In genomic region chr1:177984206-177984605, GRCm38 (mm10) we compare ENCODE assay signal across 8 mouse cellular contexts. TPM values are rescaled to one million over a fixed set of nuclear protein-coding genes. Genes with fewer than 3 reads are reported as not detected.
DNase-seq lines count a peak whose midpoint lies in the region; ATAC-seq and TF ChIP-seq lines count a peak whose summit lies in the region.

No protein-coding gene starts in this region.

- DNase-seq in heart, adult 2 months = no peak
- no peak for DNase-seq in embryonic facial prominence, embryonic 10.5 days (ENCODE audit: low spot score)
- peak; percentile 37 to 63 for DNase-seq in kidney, adult 8-10 months
- peak; percentile 32 for DNase-seq in lung, postnatal 14 days
- no peak for DNase-seq in spleen, postnatal 10 days (ENCODE audit: low spot score in 2 of 2)
- no peak for DNase-seq in adrenal gland, adult 2 months

- no peak for TF ChIP-seq POLR2A in heart, adult 2 months (IDR thresholded peaks at IDR 0.05; ENCODE audit: insufficient read depth, low read depth, low read length)

- no peak overlapping the region for H3K27ac ChIP-seq in heart, embryonic 16.5 days (ENCODE audit: low read length)
- H3K27ac ChIP-seq in heart, adult 2 months = no peak overlapping the region
- H3K27ac ChIP-seq in embryonic facial prominence, embryonic 10.5 days (replicated peaks) = no peak overlapping the region

- TF ChIP-seq EP300 in heart, adult 2 months (IDR thresholded peaks at IDR 0.05; ENCODE audit: insufficient read depth, low read depth, low read length) = no peak

- no peak for TF ChIP-seq CTCF in heart, adult 2 months (IDR thresholded peaks at IDR 0.05)

- no peaks in the 10 kb centered on the region for H3K27me3 ChIP-seq in heart, embryonic 16.5 days (ENCODE audit: control insufficient read depth, insufficient read depth, low read length)
- H3K27me3 ChIP-seq in heart, adult 2 months (ENCODE audit: control insufficient read depth, insufficient read depth, low read length) = no peaks in the 10 kb centered on the region
- no peaks in the 10 kb centered on the region for H3K27me3 ChIP-seq in embryonic facial prominence, embryonic 10.5 days (replicated peaks; ENCODE audit: low read depth, poor library complexity, severe bottlenecking)

- H3K4me3 ChIP-seq in heart, embryonic 16.5 days (ENCODE audit: low read length) = peak overlapping the region; percentile 34
- no peak overlapping the region for H3K4me3 ChIP-seq in heart, adult 2 months
- peak overlapping the region; percentile 42 for H3K4me3 ChIP-seq in embryonic facial prominence, embryonic 10.5 days

- no peaks in the 10 kb centered on the region for H3K79me2 ChIP-seq in heart, adult 2 months (replicated peaks; ENCODE audit: control insufficient read depth, insufficient read depth, low read length)

- peak overlapping the region; percentile 55 for H3K4me2 ChIP-seq in heart, embryonic 16.5 days (ENCODE audit: low read depth, low read length)

- H3K9ac ChIP-seq in heart, embryonic 16.5 days (ENCODE audit: low read length) = no peak overlapping the region
- no peak overlapping the region for H3K9ac ChIP-seq in heart, adult 2 months (ENCODE audit: low read depth, low read length)

- intact Hi-C loops in heart, adult 2 months (cut with DNase I) = loop anchor here (5.0 to 10.0 kb wide), 2 partner anchors 187 to 201 kb away; partner anchors contain the start of genes Adss and Desi2

- H3K4me1 ChIP-seq in heart, embryonic 16.5 days (ENCODE audit: control insufficient read depth, insufficient read depth, low read length) = peaks cover 7% of the 10 kb centered on the region; the same call in 1 of the 2 replicates
- H3K4me1 ChIP-seq in heart, adult 2 months (ENCODE audit: control insufficient read depth, insufficient read depth, low read length) = peaks cover 2% of the 10 kb centered on the region; the same call in 1 of the 2 replicates
- no peaks in the 10 kb centered on the region for H3K4me1 ChIP-seq in embryonic facial prominence, embryonic 10.5 days

- 59% methylated on average over 9 of the region's 9 CpGs for WGBS in heart, embryonic 16.5 days
- WGBS in heart, adult 2 months = 68% methylated on average over 9 of the region's 9 CpGs
- 67% methylated on average over 9 of the region's 9 CpGs for WGBS in embryonic facial prominence, embryonic 10.5 days

- no peaks in the 10 kb centered on the region for H3K36me3 ChIP-seq in heart, embryonic 16.5 days (ENCODE audit: control insufficient read depth, insufficient read depth)
- H3K36me3 ChIP-seq in heart, adult 2 months (ENCODE audit: control insufficient read depth, insufficient read depth, low read length) = no peaks in the 10 kb centered on the region
- H3K36me3 ChIP-seq in embryonic facial prominence, embryonic 10.5 days (replicated peaks) = no peaks in the 10 kb centered on the region

- no peak for ATAC-seq in heart, embryonic 16.5 days (replicated peaks; ENCODE audit: extremely low read depth, insufficient read depth, low FRiP score)
- no peak for ATAC-seq in frontal cortex, adult (ENCODE audit: low TSS enrichment)

- no peaks in the 10 kb centered on the region for H3K9me3 ChIP-seq in heart, embryonic 16.5 days (replicated peaks; ENCODE audit: control insufficient read depth, low read length)
- H3K9me3 ChIP-seq in embryonic facial prominence, embryonic 10.5 days = no peaks in the 10 kb centered on the region

RNA-seq across cellular contexts. Expression of gene Catspere2, which starts 1.0 kb away (rescaled TPM):
- 0.12 and 0.26 TPM in 2 replicates for polyA plus RNA-seq in heart, embryonic 16.5 days (2015; fragmentation: Nextera tagmentation; extraction: Ambion mirVana)
- under 1 TPM in 1 of 2 experiments, not detected in 1; 0.09 TPM for total RNA-seq in heart, adult 2 months (2021)
- 0.10 and 0.23 TPM in 2 replicates for polyA plus RNA-seq in heart, adult 2 months (2012; rRNA removed)
- 0.09 and 0.12 TPM in 2 replicates for polyA plus RNA-seq in embryonic facial prominence, embryonic 10.5 days (2016; fragmentation: Nextera tagmentation; extraction: Ambion mirVana)
- total RNA-seq in adrenal gland, adult 2 months (2021) = 1 to 10 TPM; 1.8 to 2.0 TPM
- 2.3 and 3.9 TPM in 2 replicates for polyA plus RNA-seq in adrenal gland, adult 2 months (2012; rRNA removed)

Comparison
In these comparisons a context has a peak if more than half of its experiments do, and no peak if none do; other contexts are left out.
1. DNase-seq: peak in kidney, adult 8-10 months (2 of 2) and lung, postnatal 14 days (single experiment); none in heart, adult 2 months (0 of 2), embryonic facial prominence, embryonic 10.5 days (single experiment), spleen, postnatal 10 days (0 of 2) and adrenal gland, adult 2 months (single experiment).